Mouse (Mus musculus): ENCODE results near the gene Dydc2. TPM values are rescaled to one million over a fixed set of nuclear protein-coding genes. Genes with fewer than 3 reads are reported as not detected.

The Dydc2 gene
- total and polyA plus RNA-seq, 2 experiments: not detected

GRCm38 (mm10) chr14:41005716-41006115 is 63.3 kb downstream of the Dydc2 start:
- Histone ChIP-seq H3K4me3 (ENCODE audit: insufficient read depth, low read depth, low read length) (no peak overlapping the region), H3K9ac (ENCODE audit: low read depth, low read length) (no peak overlapping the region), H3K79me2 (ENCODE audit: control insufficient read depth, insufficient read depth, low read length) (no peaks in the 10 kb centered on the region), H3K27ac (replicated peaks; ENCODE audit: insufficient read depth, low read depth, low read length) (no peak overlapping the region), H3K27me3 (ENCODE audit: control insufficient read depth, insufficient read depth, low read length) (no peaks in the 10 kb centered on the region), H3K4me1 (ENCODE audit: control insufficient read depth, insufficient read depth, low read length) (peaks cover 4% of the 10 kb centered on the region; the same call in 1 of the 2 replicates), H3K36me3 (ENCODE audit: control insufficient read depth, insufficient read depth, low read length) (peaks cover 5% of the 10 kb centered on the region; the same call in 1 of the 2 replicates)
- DNase-seq (ENCODE audit: extremely low read depth, low read depth, low spot score): no peak
- WGBS: 80% methylated on average over 9 of the region's 9 CpGs
- TF ChIP-seq CTCF (IDR thresholded peaks at IDR 0.05; ENCODE audit: low read depth, low read length): no peak
- no peak for TF ChIP-seq POLR2A (IDR thresholded peaks at IDR 0.05; ENCODE audit: extremely low read depth, insufficient read depth, low read length)

DNA sequence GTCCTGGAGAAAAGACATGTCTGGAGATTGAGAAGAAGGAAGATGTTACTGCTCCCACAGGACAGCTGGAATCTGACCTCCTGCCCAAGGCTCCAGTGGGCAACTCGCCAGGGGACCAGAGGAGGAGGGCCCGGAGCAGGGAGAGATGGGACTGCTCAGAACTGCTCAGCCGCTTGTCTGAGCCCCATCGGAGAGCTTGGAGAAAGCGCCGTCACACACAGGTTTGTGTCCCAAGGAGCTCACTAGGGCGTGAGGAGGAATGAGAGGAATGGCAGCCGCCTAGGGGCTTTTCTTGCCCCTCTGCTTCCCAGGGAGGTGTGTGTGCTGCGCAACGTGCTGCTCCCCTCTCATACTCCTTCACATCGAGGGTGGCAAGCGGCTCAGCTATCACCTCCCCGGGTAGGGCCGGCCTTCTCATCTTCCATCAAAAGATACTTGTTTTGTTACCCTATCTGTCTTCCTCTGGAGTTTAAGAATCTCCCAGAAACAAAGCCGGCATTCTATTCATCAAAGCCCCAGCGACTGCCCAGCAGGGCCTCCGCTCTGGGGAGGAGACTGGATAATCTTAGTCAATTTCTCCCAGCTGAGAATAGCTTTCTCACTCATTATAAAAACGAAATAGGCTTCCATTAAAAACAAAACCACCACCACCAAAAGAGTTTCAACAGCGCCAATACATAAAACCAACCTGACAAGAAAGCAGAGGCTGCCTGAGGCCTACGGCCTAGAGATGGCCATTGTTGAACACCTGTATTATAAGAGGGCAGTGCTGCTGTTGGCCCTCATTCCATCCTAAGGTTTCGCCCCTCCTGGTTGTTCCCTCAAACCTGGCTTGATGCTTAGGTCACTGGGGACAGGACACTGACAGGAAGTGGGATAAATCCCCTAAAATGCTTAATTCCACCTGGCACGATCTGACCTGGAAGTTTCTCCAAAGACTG is 64.5 kb downstream of the Dydc2 start:
- H3K79me2 ChIP-seq (ENCODE audit: control insufficient read depth, insufficient read depth, low read length): no peaks in the 10 kb centered on the region
- H3K9ac ChIP-seq (ENCODE audit: low read depth, low read length): no peak overlapping the region
- peaks cover 5% of the 10 kb centered on the region; the same call in 1 of the 2 replicates for H3K36me3 ChIP-seq (ENCODE audit: control insufficient read depth, insufficient read depth, low read length)
- 73% methylated on average over 22 of the region's 22 CpGs for WGBS
- no peak overlapping the region for H3K4me3 ChIP-seq (ENCODE audit: insufficient read depth, low read depth, low read length)
- no peaks in the 10 kb centered on the region for H3K27me3 ChIP-seq (ENCODE audit: control insufficient read depth, insufficient read depth, low read length)
- H3K4me1 ChIP-seq (ENCODE audit: control insufficient read depth, insufficient read depth, low read length): peaks cover 4% of the 10 kb centered on the region; the same call in 1 of the 2 replicates
- no peak for DNase-seq (ENCODE audit: extremely low read depth, low read depth, low spot score)
- no peak overlapping the region for H3K27ac ChIP-seq (replicated peaks; ENCODE audit: insufficient read depth, low read depth, low read length)
- no peak for TF ChIP-seq POLR2A (IDR thresholded peaks at IDR 0.05; ENCODE audit: extremely low read depth, insufficient read depth, low read length)
- no peak for TF ChIP-seq CTCF (IDR thresholded peaks at IDR 0.05; ENCODE audit: low read depth, low read length)

DNA sequence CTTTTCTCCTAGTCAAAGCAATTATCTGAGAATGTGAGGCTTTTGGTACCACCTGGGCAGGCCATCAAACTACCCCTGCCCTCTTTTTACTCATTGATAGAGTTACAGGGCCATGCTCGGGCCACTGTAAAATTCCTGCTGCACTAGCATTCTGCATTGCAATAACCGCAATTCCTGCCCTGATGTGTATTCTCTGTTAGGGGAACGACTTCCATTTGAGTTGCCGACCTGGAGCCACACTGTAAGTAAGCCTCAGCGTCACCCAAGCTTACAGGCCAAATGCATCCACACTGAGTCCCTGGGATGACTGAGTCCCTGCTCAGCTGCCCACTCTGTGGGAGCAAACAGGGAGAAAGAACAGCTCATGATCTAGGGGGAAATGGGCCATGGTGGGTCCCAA is 67.4 kb downstream of the Dydc2 start:
- H3K4me1 ChIP-seq (ENCODE audit: control insufficient read depth, insufficient read depth, low read length): no peaks in the 10 kb centered on the region
- DNase-seq (ENCODE audit: extremely low read depth, low read depth, low spot score): no peak
- no peak overlapping the region for H3K27ac ChIP-seq (replicated peaks; ENCODE audit: insufficient read depth, low read depth, low read length)
- TF ChIP-seq CTCF (IDR thresholded peaks at IDR 0.05; ENCODE audit: low read depth, low read length) (no peak), POLR2A (IDR thresholded peaks at IDR 0.05; ENCODE audit: extremely low read depth, insufficient read depth, low read length) (no peak)
- H3K36me3 ChIP-seq (ENCODE audit: control insufficient read depth, insufficient read depth, low read length): peaks cover 12% of the 10 kb centered on the region
- H3K9ac ChIP-seq (ENCODE audit: low read depth, low read length): no peak overlapping the region
- WGBS: 95% methylated on average over 5 of the region's 5 CpGs
- no peak overlapping the region for H3K4me3 ChIP-seq (ENCODE audit: insufficient read depth, low read depth, low read length)
- no peaks in the 10 kb centered on the region for H3K79me2 ChIP-seq (ENCODE audit: control insufficient read depth, insufficient read depth, low read length)
- H3K27me3 ChIP-seq (ENCODE audit: control insufficient read depth, insufficient read depth, low read length): no peaks in the 10 kb centered on the region

GRCm38 (mm10) chr14:41000801-41001200 is 68.2 kb downstream of the Dydc2 start:
- Histone ChIP-seq H3K36me3 (ENCODE audit: control insufficient read depth, insufficient read depth, low read length) (peaks cover 14% of the 10 kb centered on the region), H3K27ac (replicated peaks; ENCODE audit: insufficient read depth, low read depth, low read length) (no peak overlapping the region), H3K4me3 (ENCODE audit: insufficient read depth, low read depth, low read length) (no peak overlapping the region), H3K9ac (ENCODE audit: low read depth, low read length) (no peak overlapping the region), H3K4me1 (ENCODE audit: control insufficient read depth, insufficient read depth, low read length) (no peaks in the 10 kb centered on the region), H3K27me3 (ENCODE audit: control insufficient read depth, insufficient read depth, low read length) (no peaks in the 10 kb centered on the region), H3K79me2 (ENCODE audit: control insufficient read depth, insufficient read depth, low read length) (no peaks in the 10 kb centered on the region)
- DNase-seq (ENCODE audit: extremely low read depth, low read depth, low spot score): no peak
- WGBS: 92% methylated on average over 4 of the region's 4 CpGs
- TF ChIP-seq CTCF (IDR thresholded peaks at IDR 0.05; ENCODE audit: low read depth, low read length): no peak
- TF ChIP-seq POLR2A (IDR thresholded peaks at IDR 0.05; ENCODE audit: extremely low read depth, insufficient read depth, low read length): no peak

DNA sequence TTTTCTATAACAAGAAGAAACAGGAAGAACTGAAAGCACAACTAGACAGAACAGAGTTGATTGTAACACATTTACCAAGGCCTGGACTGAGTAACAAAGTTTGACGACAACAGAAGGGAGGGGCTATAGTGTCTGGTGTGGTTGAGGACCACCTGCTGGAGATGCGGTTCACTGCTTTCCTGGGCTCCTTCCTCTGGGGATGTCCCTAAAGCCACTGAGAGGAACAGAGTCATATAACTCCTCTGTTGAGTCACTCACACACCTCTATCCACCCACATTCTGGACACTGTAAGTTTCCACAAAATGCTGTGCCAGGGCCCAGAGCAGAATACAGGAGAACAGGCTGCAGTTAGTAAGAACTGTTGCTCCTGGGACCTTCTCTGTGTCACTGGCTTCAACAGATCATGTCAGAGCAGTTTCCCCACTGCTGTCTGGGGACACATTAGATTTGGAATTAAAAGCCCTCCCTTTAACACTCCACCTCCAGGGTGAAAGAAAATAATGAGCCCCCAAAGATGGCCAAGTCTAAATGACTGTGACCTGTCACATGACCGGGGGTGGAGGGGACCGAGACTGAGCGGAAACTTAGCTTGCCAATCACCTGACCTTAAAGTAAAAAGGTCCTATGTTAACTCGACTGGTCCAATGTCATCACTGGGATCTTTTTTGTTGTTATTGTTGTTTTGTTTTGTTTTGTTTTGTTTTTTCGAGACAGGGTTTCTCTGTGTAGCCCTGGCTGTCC is 68.9 kb downstream of the Dydc2 start:
- DNase-seq (ENCODE audit: extremely low read depth, low read depth, low spot score): no peak

More for the DNA sequence above, 68.9 kb downstream of the Dydc2 start:
- Histone ChIP-seq H3K27ac (replicated peaks; ENCODE audit: insufficient read depth, low read depth, low read length) (no peak overlapping the region), H3K4me3 (ENCODE audit: insufficient read depth, low read depth, low read length) (no peak overlapping the region), H3K27me3 (ENCODE audit: control insufficient read depth, insufficient read depth, low read length) (no peaks in the 10 kb centered on the region), H3K36me3 (ENCODE audit: control insufficient read depth, insufficient read depth, low read length) (peaks cover 14% of the 10 kb centered on the region), H3K4me1 (ENCODE audit: control insufficient read depth, insufficient read depth, low read length) (no peaks in the 10 kb centered on the region), H3K79me2 (ENCODE audit: control insufficient read depth, insufficient read depth, low read length) (no peaks in the 10 kb centered on the region), H3K9ac (ENCODE audit: low read depth, low read length) (no peak overlapping the region)
- TF ChIP-seq POLR2A (IDR thresholded peaks at IDR 0.05; ENCODE audit: extremely low read depth, insufficient read depth, low read length) (no peak), CTCF (IDR thresholded peaks at IDR 0.05; ENCODE audit: low read depth, low read length) (no peak)
- 83% methylated on average over 7 of the region's 7 CpGs for WGBS

Other genes starting within 250 kb of the Dydc2 start
- gene Sh2d4b, start 175.9 kb downstream of the Dydc2 start, total RNA-seq (2014; rRNA removed): 0.13 and 0.18 TPM in 2 replicates
- not detected in 2 replicates for gene Sh2d4b, start 175.9 kb downstream of the Dydc2 start, polyA plus RNA-seq (2012; rRNA removed)
- gene Tspan14, start 102.4 kb downstream of the Dydc2 start, total RNA-seq (2014; rRNA removed): 13.3 and 15.4 TPM in 2 replicates
- gene Tspan14, start 102.4 kb downstream of the Dydc2 start, polyA plus RNA-seq (2012; rRNA removed): 28.5 and 30.4 TPM in 2 replicates
- gene Fam213a, start 55.4 kb downstream of the Dydc2 start, total RNA-seq (2014; rRNA removed): 63.2 and 66.3 TPM in 2 replicates
- 25.5 and 42.2 TPM in 2 replicates for gene Fam213a, start 55.4 kb downstream of the Dydc2 start, polyA plus RNA-seq (2012; rRNA removed)
- gene Dydc1, start 3.7 kb upstream of the Dydc2 start, total RNA-seq (2014; rRNA removed): not detected in 2 replicates
- not detected in 2 replicates for gene Dydc1, start 3.7 kb upstream of the Dydc2 start, polyA plus RNA-seq (2012; rRNA removed)
- 2,681 and 2,768 TPM in 2 replicates for gene Mat1a, start 35.8 kb upstream of the Dydc2 start, total RNA-seq (2014; rRNA removed)
- 1,412 and 1,958 TPM in 2 replicates for gene Mat1a, start 35.8 kb upstream of the Dydc2 start, polyA plus RNA-seq (2012; rRNA removed)
- gene Sftpa1, start 62.6 kb upstream of the Dydc2 start, total RNA-seq (2014; rRNA removed): 0.40 and 0.46 TPM in 2 replicates
- gene Sftpa1, start 62.6 kb upstream of the Dydc2 start, polyA plus RNA-seq (2012; rRNA removed): 0.17 and 0.48 TPM in 2 replicates
- gene Mbl1, start 82.2 kb upstream of the Dydc2 start, total RNA-seq (2014; rRNA removed): 199 and 293 TPM in 2 replicates
- 92.4 and 106 TPM in 2 replicates for gene Mbl1, start 82.2 kb upstream of the Dydc2 start, polyA plus RNA-seq (2012; rRNA removed)
- 0.20 and 0.28 TPM in 2 replicates for gene Sftpd, start 115.9 kb upstream of the Dydc2 start, total RNA-seq (2014; rRNA removed)
- gene Sftpd, start 115.9 kb upstream of the Dydc2 start, polyA plus RNA-seq (2012; rRNA removed): not detected in 2 replicates
- not detected in 2 replicates for gene Gm2832, start 209.6 kb upstream of the Dydc2 start, total RNA-seq (2014; rRNA removed)
- not detected in 2 replicates for gene Gm2832, start 209.6 kb upstream of the Dydc2 start, polyA plus RNA-seq (2012; rRNA removed)